8 mouse cellular contexts compared by ENCODE assay signal in genomic region chr17:27839469-27840252, GRCm38 (mm10). TPM values are rescaled to one million over a fixed set of nuclear protein-coding genes. Genes with fewer than 3 reads are reported as not detected.
A peak's percentile ranks its signal among the peaks of the same experiment; 100 is the strongest.
DNase-seq lines count a peak whose midpoint lies in the region; ATAC-seq and TF ChIP-seq lines count a peak whose summit lies in the region.

No protein-coding gene starts in this region.

- H3K4me1 ChIP-seq in bone marrow, adult 2 months (ENCODE audit: control insufficient read depth, insufficient read depth, low read length), result no peaks in the 10 kb centered on the region
- H3K4me1 ChIP-seq in embryonic facial prominence, embryonic 15.5 days, result peaks cover 7% of the 10 kb centered on the region
- H3K4me1 ChIP-seq in limb, embryonic 14.5 days (ENCODE audit: control insufficient read depth, insufficient read depth, low read length), result peaks cover 12% of the 10 kb centered on the region
- peaks cover 3% of the 10 kb centered on the region; the same call in 1 of the 2 replicates for H3K4me1 ChIP-seq in midbrain, postnatal 0 days (ENCODE audit: insufficient read depth, low read length)

- peak overlapping the region; percentile 39; the same call in 1 of the 2 replicates for H3K27ac ChIP-seq in bone marrow, adult 2 months (ENCODE audit: control insufficient read depth, insufficient read depth, low read depth, low read length, poor library complexity)
- peak overlapping the region; percentile 61 for H3K27ac ChIP-seq in embryonic facial prominence, embryonic 15.5 days (replicated peaks)
- peak overlapping the region; percentile 20; the same call in 1 of the 2 replicates for H3K27ac ChIP-seq in limb, embryonic 14.5 days (replicated peaks; ENCODE audit: low read depth, low read length)
- peak overlapping the region; percentile 70 for H3K27ac ChIP-seq in midbrain, postnatal 0 days (ENCODE audit: low read depth, low read length)

- H3K27me3 ChIP-seq in embryonic facial prominence, embryonic 15.5 days, result no peaks in the 10 kb centered on the region
- H3K27me3 ChIP-seq in limb, embryonic 14.5 days (ENCODE audit: control insufficient read depth, insufficient read depth, low read length), result no peaks in the 10 kb centered on the region
- no peaks in the 10 kb centered on the region for H3K27me3 ChIP-seq in midbrain, postnatal 0 days (ENCODE audit: insufficient read depth, low read length)

- peak overlapping the region; percentile 91 for H3K4me3 ChIP-seq in bone marrow, adult 2 months (replicated peaks; ENCODE audit: control insufficient read depth, low read depth, low read length)
- peak overlapping the region; percentile 77 for H3K4me3 ChIP-seq in embryonic facial prominence, embryonic 15.5 days (replicated peaks)
- H3K4me3 ChIP-seq in limb, embryonic 14.5 days (replicated peaks; ENCODE audit: low read length), result peak overlapping the region; percentile 83
- peak overlapping the region; percentile 81 for H3K4me3 ChIP-seq in midbrain, postnatal 0 days (ENCODE audit: low read depth, low read length)

- H3K36me3 ChIP-seq in embryonic facial prominence, embryonic 15.5 days, result peaks cover 25% of the 10 kb centered on the region
- H3K36me3 ChIP-seq in limb, embryonic 14.5 days (ENCODE audit: control insufficient read depth, insufficient read depth, low read length), result peaks cover 26% of the 10 kb centered on the region
- peaks cover 8% of the 10 kb centered on the region for H3K36me3 ChIP-seq in midbrain, postnatal 0 days (ENCODE audit: insufficient read depth, low read length)

- WGBS in bone marrow, adult 2 months, result under 1% methylated on average over 35 of the region's 35 CpGs
- WGBS in embryonic facial prominence, embryonic 15.5 days, result 2% methylated on average over 35 of the region's 35 CpGs
- 2% methylated on average over 35 of the region's 35 CpGs for WGBS in limb, embryonic 14.5 days
- WGBS in midbrain, postnatal 0 days, result 2% methylated on average over 35 of the region's 35 CpGs

- H3K4me2 ChIP-seq in embryonic facial prominence, embryonic 15.5 days (replicated peaks), result peak overlapping the region; percentile 58
- H3K4me2 ChIP-seq in limb, embryonic 14.5 days (replicated peaks; ENCODE audit: low read depth, low read length, severe bottlenecking), result peak overlapping the region; percentile 83
- H3K4me2 ChIP-seq in midbrain, postnatal 0 days (ENCODE audit: low read depth, low read length, poor library complexity, severe bottlenecking), result peak overlapping the region; percentile 61

- ATAC-seq in embryonic facial prominence, embryonic 15.5 days (ENCODE audit: insufficient number of reproducible peaks, low FRiP score, low TSS enrichment, low read depth), result peak; percentile 95
- ATAC-seq in limb, embryonic 14.5 days (ENCODE audit: low FRiP score, low read depth), result peak; percentile 99
- ATAC-seq in midbrain, postnatal 0 days (ENCODE audit: low FRiP score), result peak; percentile 98

- peak overlapping the region; percentile 76 for H3K9ac ChIP-seq in embryonic facial prominence, embryonic 15.5 days
- H3K9ac ChIP-seq in limb, embryonic 14.5 days (ENCODE audit: low read depth, low read length, severe bottlenecking), result peak overlapping the region; percentile 83
- peak overlapping the region; percentile 83 for H3K9ac ChIP-seq in midbrain, postnatal 0 days (replicated peaks; ENCODE audit: low read length, poor library complexity, severe bottlenecking)

- TF ChIP-seq CTCF in bone marrow, adult 2 months (IDR thresholded peaks at IDR 0.05; ENCODE audit: control insufficient read depth, insufficient read depth, low read length), result no peak; the same call in 1 of the 2 replicates
- 0 out of 2 replicates have a peak, but pooled peaks have one; percentile 11 for TF ChIP-seq CTCF in midbrain, postnatal 0 days (IDR thresholded peaks at IDR 0.05)

- peak; percentile 85; the same call in 1 of the 2 replicates for TF ChIP-seq POLR2A in bone marrow, adult 2 months (IDR thresholded peaks at IDR 0.05; ENCODE audit: borderline replicate concordance, control insufficient read depth, low read depth, low read length)
- TF ChIP-seq POLR2A in limb, embryonic 14.5 days (IDR thresholded peaks at IDR 0.05; ENCODE audit: borderline replicate concordance, extremely low read depth, insufficient read depth, insufficient read length), result peak; percentile 75; the same call in 1 of the 2 replicates

- H3K9me3 ChIP-seq in embryonic facial prominence, embryonic 15.5 days (replicated peaks), result no peaks in the 10 kb centered on the region
- no peaks in the 10 kb centered on the region for H3K9me3 ChIP-seq in limb, embryonic 14.5 days (ENCODE audit: control insufficient read depth, low read length)
- H3K9me3 ChIP-seq in midbrain, postnatal 0 days (ENCODE audit: low read length), result no peaks in the 10 kb centered on the region

- peak; percentile 98 for DNase-seq in 416B (ENCODE audit: low read depth)
- DNase-seq in heart, adult 8-10 months (ENCODE audit: low spot score), result peak; percentile 99
- peak; percentile 99 for DNase-seq in kidney, adult 9 months
- peak; percentile 99 for DNase-seq in limb, embryonic 14.5 days (ENCODE audit: low spot score)
- peak; percentile 99 for DNase-seq in midbrain, postnatal 0 days (ENCODE audit: low spot score)
- peak; percentile 78 to 89 for DNase-seq in spleen, postnatal 14 days (ENCODE audit: low spot score in 2 of 2)

RNA-seq across cellular contexts. Expression of gene Snrpc, which starts 1.7 kb away (rescaled TPM):
- polyA plus RNA-seq in bone marrow, adult 2 months (2011; ENCODE audit: insufficient read depth, insufficient read length, low replicate concordance, missing spikeins), result 49.4 and 74.7 TPM in 2 replicates
- polyA plus RNA-seq in embryonic facial prominence, embryonic 15.5 days (2015; fragmentation: Nextera tagmentation; extraction: Ambion mirVana), result 271 and 285 TPM in 2 replicates
- 10 to 100 TPM; 39.9 to 48.3 (median 47.0) TPM for total RNA-seq in heart, adult 8-10 months (2022)
- 228 and 238 TPM in 2 replicates for polyA plus RNA-seq in limb, embryonic 14.5 days (2012; rRNA removed)
- polyA plus RNA-seq in limb, embryonic 14.5 days (2014; fragmentation: Nextera tagmentation; extraction: Ambion mirVana), result 286 and 308 TPM in 2 replicates
- 112 and 140 TPM in 2 replicates for total RNA-seq in midbrain, postnatal 0 days (2014; rRNA removed)
- 210 and 216 TPM in 2 replicates for polyA plus RNA-seq in midbrain, postnatal 0 days (2015; fragmentation: Nextera tagmentation; extraction: Ambion mirVana)

RNA-seq across cellular contexts. Expression of gene Uhrf1bp1, which starts 16.6 kb away (rescaled TPM):
- 5.9 and 7.9 TPM in 2 replicates for polyA plus RNA-seq in bone marrow, adult 2 months (2011; ENCODE audit: insufficient read depth, insufficient read length, low replicate concordance, missing spikeins)
- polyA plus RNA-seq in embryonic facial prominence, embryonic 15.5 days (2015; fragmentation: Nextera tagmentation; extraction: Ambion mirVana), result 5.1 and 6.2 TPM in 2 replicates
- 10 to 100 TPM; 15.6 to 19.5 (median 17.7) TPM for total RNA-seq in heart, adult 8-10 months (2022)
- polyA plus RNA-seq in limb, embryonic 14.5 days (2012; rRNA removed), result 13.5 and 15.6 TPM in 2 replicates
- polyA plus RNA-seq in limb, embryonic 14.5 days (2014; fragmentation: Nextera tagmentation; extraction: Ambion mirVana), result 8.0 TPM in 2 replicates
- total RNA-seq in midbrain, postnatal 0 days (2014; rRNA removed), result 18.0 and 19.9 TPM in 2 replicates
- 3.9 and 4.5 TPM in 2 replicates for polyA plus RNA-seq in midbrain, postnatal 0 days (2015; fragmentation: Nextera tagmentation; extraction: Ambion mirVana)

RNA-seq across cellular contexts. Expression of gene D17Wsu92e, which starts 19.2 kb away (rescaled TPM):
- 67.3 and 80.9 TPM in 2 replicates for polyA plus RNA-seq in bone marrow, adult 2 months (2011; ENCODE audit: insufficient read depth, insufficient read length, low replicate concordance, missing spikeins)
- 18.2 and 20.6 TPM in 2 replicates for polyA plus RNA-seq in embryonic facial prominence, embryonic 15.5 days (2015; fragmentation: Nextera tagmentation; extraction: Ambion mirVana)
- 100 to 1,000 TPM; 150 to 171 (median 156) TPM for total RNA-seq in heart, adult 8-10 months (2022)
- 60.1 and 65.2 TPM in 2 replicates for polyA plus RNA-seq in limb, embryonic 14.5 days (2012; rRNA removed)
- polyA plus RNA-seq in limb, embryonic 14.5 days (2014; fragmentation: Nextera tagmentation; extraction: Ambion mirVana), result 20.3 and 21.3 TPM in 2 replicates
- 72.8 and 73.8 TPM in 2 replicates for total RNA-seq in midbrain, postnatal 0 days (2014; rRNA removed)
- polyA plus RNA-seq in midbrain, postnatal 0 days (2015; fragmentation: Nextera tagmentation; extraction: Ambion mirVana), result 8.3 and 8.7 TPM in 2 replicates

Comparison
In these comparisons a context has a peak if more than half of its experiments do, and no peak if none do; other contexts are left out.
1. Peak in every context shown above with its lines: DNase-seq, ATAC-seq, H3K4me3 ChIP-seq and H3K27ac ChIP-seq.
2. H3K27ac ChIP-seq: peak in every context shown above with its lines; median percentile 70 in midbrain, postnatal 0 days; 61 in embryonic facial prominence, embryonic 15.5 days; 39 in bone marrow, adult 2 months; 20 in limb, embryonic 14.5 days.